Mouse (Mus musculus): Measurements from ENCODE around the gene Egfl7. TPM values are rescaled to one million over a fixed set of nuclear protein-coding genes. Genes with fewer than 3 reads are reported as not detected.

Gene Egfl7
- polyA plus RNA-seq, 1 experiment from 2014 or later, result 75.4 TPM

- Histone ChIP-seq H3K27me3 (replicated peaks; ENCODE audit: control insufficient read depth, insufficient read depth, low read length) (no peaks in the 10 kb centered on the region), H3K36me3 (ENCODE audit: control insufficient read depth, insufficient read depth, low read length) (peaks cover 22% of the 10 kb centered on the region), H3K4me2 (ENCODE audit: low read length) (peak overlapping the region; percentile 69), H3K9ac (ENCODE audit: low read depth, low read length) (peak overlapping the region; percentile 95), H3K4me3 (ENCODE audit: low read length) (peak overlapping the region; percentile 94), H3K27ac (ENCODE audit: low read depth, low read length) (peak overlapping the region; percentile 86), H3K9me3 (ENCODE audit: control insufficient read depth, low read length) (no peaks in the 10 kb centered on the region), H3K4me1 (ENCODE audit: control insufficient read depth, insufficient read depth, low read depth, low read length) (peaks cover 23% of the 10 kb centered on the region)
- WGBS, result 5% methylated on average over 49 of the region's 49 CpGs
- ATAC-seq, result peak; percentile 84
Measured at GRCm38 (mm10) chr2:26639838-26640830, 60.3 kb downstream of the Egfl7 start.

- 78% methylated on average over 7 of the region's 7 CpGs for WGBS
- no peak overlapping the region for H3K27ac ChIP-seq (ENCODE audit: low read depth, low read length)
- no peak for ATAC-seq
- H3K27me3 ChIP-seq (replicated peaks; ENCODE audit: control insufficient read depth, insufficient read depth, low read length), result no peaks in the 10 kb centered on the region
- H3K4me2 ChIP-seq (ENCODE audit: low read length), result no peak overlapping the region
- no peaks in the 10 kb centered on the region for H3K9me3 ChIP-seq (ENCODE audit: control insufficient read depth, low read length)
- peaks cover 23% of the 10 kb centered on the region for H3K4me1 ChIP-seq (ENCODE audit: control insufficient read depth, insufficient read depth, low read depth, low read length)
- H3K36me3 ChIP-seq (ENCODE audit: control insufficient read depth, insufficient read depth, low read length), result peaks cover 13% of the 10 kb centered on the region
- no peak overlapping the region for H3K9ac ChIP-seq (ENCODE audit: low read depth, low read length)
- H3K4me3 ChIP-seq (ENCODE audit: low read length), result no peak overlapping the region
Measured at GRCm38 (mm10) chr2:26641006-26641647, 61.3 kb downstream of the Egfl7 start.

MicroRNAs encoded within 50 kb of the gene (microRNA counts, 519-probe panel; counts per million panel counts)
- microRNA mmu-miR-126-3p (3,497 counts per million, percentile 90 among the panel's probes with 10 or more counts), microRNA mmu-miR-126-5p (2,775 counts per million, percentile 74 among the panel's probes with 10 or more counts)

Small RNAs within 50 kb of the gene (microRNA-seq; reads per million reads assigned to microRNA genes)
- gene Mir126a, result not detected
- gene Mir126b, result not detected

Other genes with a start within 250 kb of the Egfl7 start
- 30.1 and 32.6 TPM in 2 replicates for gene Dnlz, start 227.9 kb upstream of the Egfl7 start, polyA plus RNA-seq (2015; fragmentation: Nextera tagmentation; extraction: Ambion mirVana)
- gene Card9, start 219.1 kb upstream of the Egfl7 start, polyA plus RNA-seq (2015; fragmentation: Nextera tagmentation; extraction: Ambion mirVana), result 1.9 and 2.9 TPM in 2 replicates
- gene Snapc4, start 199.4 kb upstream of the Egfl7 start, polyA plus RNA-seq (2015; fragmentation: Nextera tagmentation; extraction: Ambion mirVana), result 29.1 and 36.4 TPM in 2 replicates
- gene Entr1, start 190.7 kb upstream of the Egfl7 start, polyA plus RNA-seq (2015; fragmentation: Nextera tagmentation; extraction: Ambion mirVana), result 158 and 169 TPM in 2 replicates
- gene Pmpca, start 190.7 kb upstream of the Egfl7 start, polyA plus RNA-seq (2015; fragmentation: Nextera tagmentation; extraction: Ambion mirVana), result 96.0 and 98.9 TPM in 2 replicates
- 24.9 and 25.6 TPM in 2 replicates for gene Inpp5e, start 170.8 kb upstream of the Egfl7 start, polyA plus RNA-seq (2015; fragmentation: Nextera tagmentation; extraction: Ambion mirVana)
- gene Sec16a, start 134.8 kb upstream of the Egfl7 start, polyA plus RNA-seq (2015; fragmentation: Nextera tagmentation; extraction: Ambion mirVana), result 15.4 and 19.3 TPM in 2 replicates
- 13.3 and 15.1 TPM in 2 replicates for gene Notch1, start 63.4 kb upstream of the Egfl7 start, polyA plus RNA-seq (2015; fragmentation: Nextera tagmentation; extraction: Ambion mirVana)
- not detected in 2 replicates for gene Gm20532, start 6.6 kb downstream of the Egfl7 start, polyA plus RNA-seq (2015; fragmentation: Nextera tagmentation; extraction: Ambion mirVana)
- 6.2 and 7.2 TPM in 2 replicates for gene Agpat2, start 24.4 kb downstream of the Egfl7 start, polyA plus RNA-seq (2015; fragmentation: Nextera tagmentation; extraction: Ambion mirVana)
- gene Fam69b, start 48.4 kb downstream of the Egfl7 start, polyA plus RNA-seq (2015; fragmentation: Nextera tagmentation; extraction: Ambion mirVana), result 153 and 156 TPM in 2 replicates
- not detected in 2 replicates for gene Lcn4, start 91.3 kb downstream of the Egfl7 start, polyA plus RNA-seq (2015; fragmentation: Nextera tagmentation; extraction: Ambion mirVana)